Mouse (Mus musculus): ENCODE data around the gene Muc20. TPM values are rescaled to one million over a fixed set of nuclear protein-coding genes. Genes with fewer than 3 reads are reported as not detected.

Gene Muc20
- total RNA-seq, 2 experiments from 2014 or later, result 0.25 to 2.7 TPM

Other genes starting within 250 kb of the Muc20 start
- 10 to 100 TPM; 57.2 to 75.8 TPM for gene Tfrc, start 188.5 kb downstream of the Muc20 start, total RNA-seq (2021)
- 10 to 100 TPM; 75.6 to 77.6 TPM for gene Tnk2, start 153.6 kb downstream of the Muc20 start, total RNA-seq (2021)
- gene Muc4, start 61.5 kb downstream of the Muc20 start, total RNA-seq (2021), result under 1 TPM; 0.34 to 0.42 TPM
- gene Smbd1, start 13.0 kb upstream of the Muc20 start, total RNA-seq (2021), result not detected
- 100 to 1,000 TPM; 115 to 125 TPM for gene Fyttd1, start 80.1 kb upstream of the Muc20 start, total RNA-seq (2021)
- gene Rubcn, start 80.3 kb upstream of the Muc20 start, total RNA-seq (2021), result 10 to 100 TPM; 32.8 to 34.7 TPM
- gene Lrch3, start 116.7 kb upstream of the Muc20 start, total RNA-seq (2021), result 10 to 100 TPM; 43.1 to 44.1 TPM